Mouse (Mus musculus) urinary bladder, postnatal 36 days (tissue): Measurements from ENCODE around the gene Tjp3.

Experiments used
- DNase-seq, 2 experiments: peaks; one replicate each; pipeline ENCODE4 v3.0.0; 2022; ENCODE audit warnings: low spot score in 2 of 2, mixed read lengths in 1 of 2

The Tjp3 gene

GRCm38 (mm10) chr10:81291511-81292104 is at the start of gene Tjp3:
Gene Tjp3 (minus strand): TSS chr10:81291581.
- DNase-seq = no peak

- no peak for DNase-seq
These were observed 49.4 kb upstream of the Tjp3 start for GRCm38 (mm10) chr10:81340551-81341332.

- DNase-seq = no peak
These were observed 45.2 kb upstream of the Tjp3 start for GRCm38 (mm10) chr10:81336558-81336957.

GRCm38 (mm10) chr10:81335393-81336340 is 44.3 kb upstream of the Tjp3 start:
- DNase-seq = no peak

- DNase-seq = no peak
These were observed 42.9 kb upstream of the Tjp3 start for GRCm38 (mm10) chr10:81334324-81334723.

GRCm38 (mm10) chr10:81332277-81332676 is 40.9 kb upstream of the Tjp3 start:
- DNase-seq = no peak

GRCm38 (mm10) chr10:81330007-81330406 is 38.6 kb upstream of the Tjp3 start:
- DNase-seq = no peak

GRCm38 (mm10) chr10:81329194-81329975 is 38.0 kb upstream of the Tjp3 start:
- no peak for DNase-seq

- DNase-seq = peak in 1 of 2 experiments; percentile 50
These were observed 37.0 kb upstream of the Tjp3 start, which contains the start of gene Tbxa2r for GRCm38 (mm10) chr10:81328386-81328785. Gene Tbxa2r (plus strand): TSS chr10:81328731.

GRCm38 (mm10) chr10:81327959-81328358 is 36.6 kb upstream of the Tjp3 start:
- no peak for DNase-seq

- DNase-seq = no peak
These were observed 35.5 kb upstream of the Tjp3 start for GRCm38 (mm10) chr10:81326858-81327257.

GRCm38 (mm10) chr10:81325781-81326180 is 34.4 kb upstream of the Tjp3 start:
- DNase-seq = no peak

GRCm38 (mm10) chr10:81325176-81325575 is 33.8 kb upstream of the Tjp3 start:
- DNase-seq = no peak

GRCm38 (mm10) chr10:81323791-81324530 is 32.6 kb upstream of the Tjp3 start:
- DNase-seq = no peak

- DNase-seq = no peak
These were observed 31.9 kb upstream of the Tjp3 start for GRCm38 (mm10) chr10:81323141-81323775.

GRCm38 (mm10) chr10:81322444-81322843 is 31.1 kb upstream of the Tjp3 start:
- no peak for DNase-seq

GRCm38 (mm10) chr10:81321436-81321835 is 30.1 kb upstream of the Tjp3 start:
- DNase-seq = no peak

GRCm38 (mm10) chr10:81320550-81321347 is 29.4 kb upstream of the Tjp3 start, which contains the start of gene Cactin:
Gene Cactin (plus strand): TSS chr10:81321103.
- peak; percentile 98 to 100 for DNase-seq
